Mouse (Mus musculus): ENCODE results near the gene Suclg1. TPM values are rescaled to one million over a fixed set of nuclear protein-coding genes. Genes with fewer than 3 reads are reported as not detected.

The Suclg1 gene
- polyA plus RNA-seq, 1 experiment from 2014 or later = 154 TPM

Other genes with a start within 250 kb of the Suclg1 start
- not detected in 2 replicates for gene Dnah6, start 26.7 kb upstream of the Suclg1 start, polyA plus RNA-seq (2016; fragmentation: Nextera tagmentation; extraction: Ambion mirVana)
- gene 4931417E11Rik, start 221.3 kb downstream of the Suclg1 start, polyA plus RNA-seq (2016; fragmentation: Nextera tagmentation; extraction: Ambion mirVana) = not detected in 2 replicates

Measured in limb, embryonic 12.5 days (tissue).